Mouse (Mus musculus): Measurements from ENCODE around the gene Tmem270. TPM values are rescaled to one million over a fixed set of nuclear protein-coding genes. Genes with fewer than 3 reads are reported as not detected.

Tmem270 gene
- total RNA-seq, 2 experiments from 2014 or later = not detected

DNA sequence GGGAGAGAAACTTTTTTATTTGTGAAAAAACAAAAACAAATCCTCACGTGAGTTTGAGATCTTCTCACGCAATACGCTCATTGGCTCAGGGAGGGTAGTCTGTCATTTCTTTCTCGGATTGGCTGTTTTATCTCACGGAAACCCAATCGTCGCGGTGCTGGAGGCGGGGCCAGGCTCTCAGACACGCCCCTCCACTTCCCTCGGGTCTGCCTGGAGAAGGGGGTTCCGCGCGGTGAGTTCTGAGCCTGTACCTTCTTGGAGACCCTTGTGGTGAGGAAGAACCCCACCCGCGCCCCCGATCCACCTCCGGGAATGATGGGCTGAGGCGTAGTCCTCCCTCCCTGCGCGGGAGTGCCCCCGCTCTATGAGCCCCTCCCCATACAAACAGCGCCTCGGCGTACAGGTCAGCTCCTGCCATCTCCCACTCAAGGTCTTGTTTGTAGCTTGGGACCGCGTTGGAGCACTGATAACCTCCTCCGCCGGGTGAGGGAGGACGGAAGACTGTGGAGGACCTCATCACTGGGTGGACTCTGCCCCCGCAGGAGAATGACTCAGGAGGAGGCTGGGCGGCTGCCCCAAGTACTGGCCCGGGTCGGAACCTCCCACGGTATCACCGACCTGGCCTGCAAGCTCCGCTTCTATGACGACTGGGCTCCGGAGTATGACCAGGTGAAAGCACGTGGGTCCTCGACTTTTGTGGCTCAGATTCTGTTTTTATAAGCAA lies 25.8 kb upstream of the Tmem270 start, which contains the start of gene Mettl27:
TSS of gene Mettl27 (plus strand) at position 190 of the 724 bp plus-strand sequence.
- DNase-seq (ENCODE audit: extremely low spot score in 1 of 2, low spot score in 1 of 2) = peak; percentile 61 to 64

DNA sequence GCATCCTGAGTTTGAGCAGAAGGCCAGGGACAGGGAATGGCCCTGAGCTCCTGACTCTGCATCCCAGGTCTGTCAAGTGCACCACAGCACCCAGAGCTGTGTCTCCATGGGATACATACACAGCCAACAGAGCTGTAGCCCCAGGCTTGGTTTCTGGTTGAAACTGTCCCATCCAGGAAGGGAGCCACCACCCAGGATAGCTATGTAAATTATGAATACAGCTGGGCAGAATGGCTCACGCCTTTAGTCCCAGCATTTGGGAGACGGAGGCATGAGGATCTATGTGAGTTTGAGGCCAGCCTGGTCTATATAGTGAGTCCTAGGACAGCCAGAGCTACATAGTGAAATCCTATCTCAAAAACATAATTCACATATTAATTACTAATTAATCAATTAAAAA lies 23.5 kb upstream of the Tmem270 start:
- DNase-seq (ENCODE audit: extremely low spot score in 1 of 2, low spot score in 1 of 2) = no peak

DNA sequence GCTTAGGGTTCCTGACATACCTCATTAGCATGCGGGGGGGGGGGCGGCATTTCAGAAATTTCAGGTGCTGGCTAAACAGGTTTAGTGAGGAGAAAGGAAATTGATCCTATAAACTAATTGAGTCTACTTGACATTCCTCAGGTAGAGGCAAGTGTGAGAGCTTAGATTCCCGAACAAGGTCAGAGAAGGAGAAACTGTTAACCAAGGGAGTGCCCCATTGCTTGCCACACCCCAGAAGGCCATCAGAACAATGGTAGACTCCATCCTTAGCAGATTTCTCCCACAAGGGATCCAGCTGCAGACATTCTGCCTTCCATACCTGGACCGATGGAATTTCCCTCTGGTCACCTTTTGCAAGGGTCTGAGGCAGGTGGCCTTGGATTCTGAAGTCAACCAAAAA lies 20.2 kb upstream of the Tmem270 start:
- DNase-seq (ENCODE audit: extremely low spot score in 1 of 2, low spot score in 1 of 2) = no peak

DNA sequence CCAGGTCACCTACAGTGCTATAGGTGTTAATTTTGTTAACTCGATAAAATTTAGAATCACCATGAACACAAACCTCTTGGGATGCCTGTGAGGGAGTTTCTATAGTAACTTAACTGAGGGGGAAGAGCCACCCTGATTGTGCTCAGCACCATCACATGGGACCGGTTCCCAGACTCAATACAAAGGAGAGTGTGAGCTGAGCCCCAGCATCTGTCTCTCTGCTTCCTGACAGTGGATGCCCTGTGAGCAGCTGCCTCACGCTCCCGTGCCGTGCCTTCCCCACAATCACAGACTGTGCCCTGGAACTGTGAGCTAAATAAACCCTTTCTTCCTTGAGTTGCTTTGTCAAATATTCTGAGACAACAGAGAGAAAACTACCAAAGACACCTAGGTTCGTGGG lies 16.6 kb upstream of the Tmem270 start:
- no peak for DNase-seq (ENCODE audit: extremely low spot score in 1 of 2, low spot score in 1 of 2)

DNA sequence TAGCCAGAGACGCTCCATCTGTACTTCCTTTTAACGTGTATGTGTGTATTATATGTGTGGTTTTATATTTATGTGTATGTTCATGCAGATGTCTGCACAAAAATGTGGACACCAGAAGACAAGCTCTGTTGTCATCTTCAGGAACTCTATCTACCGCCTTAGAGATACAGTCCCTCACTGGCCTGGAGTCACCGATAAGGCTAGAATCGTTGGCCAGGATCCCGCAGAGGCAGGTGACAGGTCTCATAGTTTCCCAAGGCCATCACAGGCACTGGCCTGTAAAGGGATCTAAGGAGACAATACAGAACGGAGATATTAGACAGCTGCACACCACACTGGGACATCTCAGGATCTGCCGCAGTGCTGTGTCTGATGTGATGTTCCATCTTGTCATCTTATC lies 14.6 kb upstream of the Tmem270 start:
- DNase-seq (ENCODE audit: extremely low spot score in 1 of 2, low spot score in 1 of 2) = no peak

DNA sequence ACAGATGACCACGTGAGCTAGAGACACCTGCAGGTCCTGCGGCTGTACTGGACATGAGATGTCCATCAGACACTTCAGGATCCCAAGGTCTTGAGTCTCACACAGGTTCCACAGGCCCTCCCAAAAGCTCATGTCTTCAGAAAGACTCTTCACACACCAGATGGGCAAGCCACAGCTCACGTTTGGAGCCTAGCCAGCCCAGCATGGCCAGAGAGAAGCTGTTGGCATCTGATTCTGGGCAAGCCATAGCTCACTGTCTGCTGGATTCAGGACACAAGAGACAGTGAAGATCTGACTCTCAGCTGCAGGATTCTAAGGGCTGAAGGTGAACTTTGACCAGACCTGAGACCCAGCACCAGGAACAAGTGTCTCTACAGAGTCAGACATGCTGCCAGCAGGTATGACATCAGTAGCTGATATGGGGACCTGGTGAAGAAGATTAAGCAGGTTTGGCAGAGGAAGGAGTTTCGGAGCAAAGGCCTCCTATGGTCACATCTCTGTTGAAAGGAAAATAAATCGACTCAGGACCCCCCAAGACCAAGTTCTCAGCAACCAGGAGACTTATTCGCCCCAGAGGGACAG lies 13.7 kb upstream of the Tmem270 start:
- DNase-seq (ENCODE audit: extremely low spot score in 1 of 2, low spot score in 1 of 2) = no peak

DNA sequence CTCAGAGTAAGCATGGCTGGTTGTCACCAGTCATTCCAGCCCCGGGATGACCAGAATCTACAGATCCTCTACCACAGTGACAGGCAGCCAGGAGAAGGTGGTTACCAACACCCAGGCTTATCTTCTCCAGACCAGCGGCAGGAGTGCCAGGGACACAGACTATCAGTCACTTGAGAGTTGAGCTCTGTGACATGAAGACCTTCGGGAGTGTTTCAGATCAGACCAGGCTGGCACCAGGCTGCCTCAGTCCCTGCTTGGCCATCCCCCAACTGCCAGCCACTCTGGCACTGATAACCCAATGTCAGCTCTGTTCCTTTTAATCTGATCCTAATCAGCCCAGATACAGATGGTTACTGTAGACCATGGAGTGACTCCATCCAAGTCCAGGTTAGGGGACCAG lies 12.6 kb upstream of the Tmem270 start:
- DNase-seq (ENCODE audit: extremely low spot score in 1 of 2, low spot score in 1 of 2) = no peak

DNA sequence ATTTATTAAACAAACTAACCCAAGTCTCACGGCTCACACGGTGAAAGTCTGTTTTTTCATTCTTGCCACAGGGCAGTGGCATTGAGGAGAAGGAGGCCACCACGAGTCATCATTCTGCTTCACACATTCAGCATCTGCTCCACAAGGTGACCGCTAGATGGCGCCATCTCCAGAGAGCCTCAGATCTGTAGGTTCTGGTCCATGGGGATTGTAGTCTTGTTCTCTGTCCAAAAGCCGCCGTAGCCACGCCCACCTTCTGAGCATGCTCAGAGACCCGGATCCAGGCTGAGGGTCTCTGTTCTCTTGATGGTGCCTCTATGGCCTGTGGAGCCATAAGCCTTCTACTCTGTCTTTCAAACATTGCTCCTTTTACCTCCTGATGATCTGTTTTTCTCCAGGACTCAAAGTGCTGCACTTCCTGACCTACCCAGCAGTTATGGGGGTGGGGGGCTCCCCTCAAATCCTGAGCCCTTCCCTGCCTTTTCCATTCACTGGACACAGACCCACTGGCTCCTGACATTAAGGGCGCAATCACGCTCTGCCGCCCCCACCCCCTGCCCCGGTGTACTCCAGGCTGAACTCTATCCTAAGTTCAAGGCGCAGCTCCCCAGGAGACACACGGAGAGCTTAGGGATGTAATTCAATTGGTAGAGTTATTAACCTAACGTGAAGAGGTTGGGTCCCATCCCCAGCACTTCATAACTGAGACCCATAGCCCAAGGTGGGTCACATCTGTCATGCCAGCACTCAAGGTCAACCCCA lies 11.7 kb upstream of the Tmem270 start:
- DNase-seq (ENCODE audit: extremely low spot score in 1 of 2, low spot score in 1 of 2) = peak; percentile 16 to 58

DNA sequence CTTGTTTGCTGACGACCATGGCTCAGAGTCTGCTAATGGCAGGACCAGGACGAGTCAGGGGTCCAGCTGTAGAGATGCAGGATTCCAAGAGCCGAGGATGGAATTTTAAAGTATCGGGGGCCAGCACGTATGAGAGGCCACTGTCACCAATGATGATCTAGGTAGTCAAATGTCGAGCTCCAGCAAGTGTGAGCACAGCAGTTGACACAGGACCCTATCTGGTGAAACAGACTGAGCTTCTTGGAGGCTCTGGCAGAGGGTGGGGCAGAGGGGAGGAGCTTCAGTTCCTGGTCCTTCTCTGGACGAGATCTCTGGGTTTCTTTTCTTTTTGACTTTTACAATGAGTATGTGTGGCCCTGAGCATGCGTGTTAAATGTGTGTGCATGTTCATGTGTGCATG lies 8.8 kb upstream of the Tmem270 start, which contains the start of gene Cldn13:
TSS of gene Cldn13 (minus strand) at position 216 of the 400 bp plus-strand sequence.
- DNase-seq (ENCODE audit: extremely low spot score in 1 of 2, low spot score in 1 of 2) = no peak

DNA sequence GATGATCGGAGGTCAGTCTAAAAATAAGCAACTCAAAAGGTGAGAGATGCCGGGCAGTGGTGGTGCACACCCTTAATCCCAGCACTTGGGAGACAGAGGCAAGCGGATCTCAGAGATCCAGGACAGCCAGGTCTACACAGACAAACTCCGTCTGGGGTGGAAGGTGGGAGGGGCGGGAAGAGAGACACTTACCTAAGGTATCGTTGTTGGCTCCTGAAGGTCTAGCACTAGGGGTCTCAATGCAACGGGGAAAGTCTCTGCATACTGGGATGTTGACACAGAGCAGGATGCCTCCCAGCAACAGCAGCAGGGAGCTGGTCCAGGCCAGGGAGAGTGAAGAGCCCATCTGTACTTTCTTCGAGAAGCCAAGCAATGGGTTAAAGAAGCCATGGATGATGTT lies 8.0 kb upstream of the Tmem270 start:
- no peak for DNase-seq (ENCODE audit: extremely low spot score in 1 of 2, low spot score in 1 of 2)

DNA sequence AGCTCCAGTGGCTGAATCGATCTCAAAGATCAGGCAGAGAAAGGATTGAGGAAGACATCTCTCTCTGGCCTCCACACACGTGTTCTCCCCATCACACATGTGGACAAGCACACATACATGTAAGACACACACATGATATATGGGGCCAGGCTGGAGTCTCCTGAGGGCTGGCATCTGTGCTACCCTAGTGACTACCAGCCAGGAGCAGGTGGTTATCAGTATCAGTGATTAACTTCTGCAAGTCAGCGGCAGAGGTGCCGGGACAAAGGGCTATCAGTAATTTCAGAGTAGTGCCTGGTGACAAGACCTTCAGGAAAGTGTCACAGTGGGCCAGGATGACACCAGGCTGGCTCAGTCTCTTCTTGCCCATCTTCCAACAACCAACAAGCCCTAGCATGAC lies 7.2 kb upstream of the Tmem270 start:
- DNase-seq (ENCODE audit: extremely low spot score in 1 of 2, low spot score in 1 of 2) = no peak

DNA sequence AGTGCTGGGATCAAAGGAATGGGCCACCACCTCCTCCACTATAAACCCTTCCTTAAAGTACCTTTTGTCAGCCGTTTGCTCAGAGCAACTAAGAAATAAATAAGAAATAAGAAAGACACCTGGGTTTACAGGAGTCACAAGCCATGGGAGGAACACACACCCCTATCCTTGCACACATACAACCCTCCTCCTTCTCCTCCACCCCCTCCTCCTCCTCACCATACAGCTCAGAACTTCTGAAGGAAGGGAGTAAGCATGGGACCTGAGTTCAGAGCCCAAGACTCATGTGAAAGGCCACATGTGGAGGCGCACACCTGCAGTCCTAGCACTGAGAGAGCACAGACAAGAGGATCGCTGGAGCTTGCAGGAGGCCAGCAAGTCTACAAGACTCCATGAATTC lies 6.8 kb upstream of the Tmem270 start:
- DNase-seq (ENCODE audit: extremely low spot score in 1 of 2, low spot score in 1 of 2) = no peak

DNA sequence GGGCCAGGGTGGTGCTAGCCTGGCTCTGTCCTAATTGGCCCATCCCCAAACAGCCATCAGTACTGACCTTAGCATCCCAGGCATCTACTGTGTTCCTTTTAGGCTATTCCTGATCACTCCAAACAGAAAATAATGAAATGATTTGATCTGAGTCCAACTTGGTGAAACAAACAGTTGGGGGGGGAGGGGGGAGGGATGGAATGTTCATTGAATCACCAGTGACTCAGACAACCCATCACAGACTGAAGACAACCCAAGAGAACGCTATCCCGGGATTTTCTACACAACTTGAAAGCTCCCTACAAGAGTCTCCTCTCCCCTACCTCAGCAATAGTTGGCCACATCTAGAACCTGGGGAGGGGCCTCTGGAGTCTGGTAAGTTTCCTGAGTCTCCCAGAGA lies 5.4 kb upstream of the Tmem270 start:
- no peak for DNase-seq (ENCODE audit: extremely low spot score in 1 of 2, low spot score in 1 of 2)

DNA sequence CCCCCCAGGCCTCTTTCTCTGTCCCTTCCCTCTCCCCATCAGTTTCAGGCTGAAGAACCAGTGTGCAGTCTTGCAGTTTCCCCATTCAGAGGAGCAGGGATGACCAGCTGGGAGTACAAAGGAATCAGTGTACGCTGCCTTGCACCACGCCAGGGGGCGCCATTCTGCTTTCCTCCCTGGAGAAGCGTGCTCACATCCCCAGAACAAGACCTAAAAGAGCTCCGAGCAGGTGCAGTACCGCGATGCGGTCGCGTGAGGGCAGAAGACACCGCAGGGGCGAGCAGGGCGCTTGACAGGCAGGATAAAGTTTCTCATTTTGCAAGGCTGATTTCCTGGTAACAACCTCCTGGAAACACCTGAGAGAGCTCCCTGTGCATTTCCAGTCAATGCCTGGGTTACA lies 602 bp upstream of the Tmem270 start:
- peak; percentile 98 to 100 for DNase-seq (ENCODE audit: extremely low spot score in 1 of 2, low spot score in 1 of 2)

DNA sequence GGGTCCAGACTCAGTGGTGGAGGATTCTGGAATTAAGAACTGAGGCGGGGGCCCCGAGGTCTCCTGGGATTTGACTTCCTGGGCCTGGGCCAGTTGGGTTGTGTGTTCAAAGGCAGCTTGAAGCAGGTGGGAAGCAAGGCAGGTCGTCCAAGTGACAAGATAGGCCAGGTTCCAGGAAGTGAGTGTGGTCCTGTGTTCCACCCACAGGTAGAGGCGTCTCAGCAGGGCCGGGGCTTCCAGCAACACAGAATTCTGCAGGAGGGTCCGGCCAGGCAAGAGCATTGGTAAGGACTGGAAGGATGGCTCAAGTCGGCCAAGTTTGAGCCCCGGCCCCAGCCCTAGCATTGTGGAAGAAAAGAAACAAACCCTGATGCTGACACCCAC lies 4.9 kb downstream of the Tmem270 start:
- DNase-seq (ENCODE audit: extremely low spot score in 1 of 2, low spot score in 1 of 2) = no peak

DNA sequence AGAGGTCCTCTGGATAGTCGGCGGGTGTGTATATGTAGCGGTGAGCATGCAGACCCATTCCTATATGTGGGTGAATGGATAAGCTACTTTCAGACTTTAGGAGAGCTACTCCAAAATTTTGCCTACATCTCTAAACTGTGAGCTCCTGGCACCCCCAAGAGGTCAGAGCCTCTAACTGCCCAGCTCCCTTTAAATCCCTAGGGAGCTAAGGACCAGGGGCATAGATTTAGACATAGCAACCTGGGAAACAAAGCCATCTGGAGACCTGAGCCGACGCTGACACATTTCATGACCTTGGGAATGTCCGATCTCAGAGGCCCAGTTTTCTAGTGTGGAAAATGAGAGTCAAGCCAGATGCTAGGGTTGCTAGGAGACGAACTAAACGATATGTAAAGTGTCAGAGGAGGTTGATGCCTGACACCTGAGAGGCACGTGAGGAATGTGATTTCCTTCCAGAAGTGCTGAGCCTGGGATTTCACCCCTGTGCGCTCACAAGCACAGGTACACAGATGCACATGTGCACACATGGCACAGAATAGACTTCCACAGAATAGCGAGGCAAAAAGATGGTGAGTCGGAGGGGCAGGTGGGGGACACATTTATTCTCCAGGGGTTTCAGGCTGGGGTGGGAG lies 5.4 kb downstream of the Tmem270 start:
- peak in 1 of 2 experiments; percentile 23 for DNase-seq (ENCODE audit: extremely low spot score in 1 of 2, low spot score in 1 of 2)

DNA sequence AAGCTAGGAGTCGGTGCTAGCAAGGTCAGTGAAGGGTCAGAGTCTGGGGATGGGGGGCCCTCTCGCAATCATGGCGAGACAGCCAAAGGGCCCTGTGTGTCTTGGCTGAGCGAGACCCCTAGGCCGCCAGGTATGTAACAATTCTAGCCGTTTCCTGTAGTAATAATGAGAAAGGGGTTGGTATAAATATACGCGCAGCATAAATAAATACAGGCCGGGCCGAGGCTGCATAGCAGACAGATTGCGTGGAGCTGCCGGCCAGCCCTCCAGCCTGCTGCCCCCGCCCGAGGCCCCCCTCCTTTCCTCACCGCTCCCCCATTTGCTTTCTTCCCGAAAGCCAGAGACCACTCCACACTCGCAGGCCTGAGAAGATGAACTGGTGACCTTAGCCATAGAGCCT lies 8.9 kb downstream of the Tmem270 start:
- no peak for DNase-seq (ENCODE audit: extremely low spot score in 1 of 2, low spot score in 1 of 2)

DNA sequence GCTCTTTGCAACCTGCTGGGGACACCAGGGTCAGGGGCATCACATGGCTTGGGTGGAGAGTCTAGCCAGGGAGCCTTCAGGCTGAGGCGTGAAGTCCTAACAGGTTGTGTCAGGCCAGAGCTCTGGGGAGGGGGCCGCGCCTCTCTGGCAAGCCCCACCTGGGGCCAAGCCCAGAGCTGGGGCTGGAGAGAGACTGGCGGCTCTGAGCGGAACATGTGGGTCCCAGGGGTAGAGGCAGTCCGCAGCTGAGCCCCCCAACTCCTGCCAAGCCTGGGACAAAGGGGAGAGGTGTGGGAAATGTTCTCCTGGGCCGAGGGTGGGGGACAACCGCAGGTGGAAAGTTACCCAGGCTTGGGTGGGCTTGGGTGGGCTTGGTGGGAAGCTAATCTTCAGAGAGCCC lies 9.6 kb downstream of the Tmem270 start:
- no peak for DNase-seq (ENCODE audit: extremely low spot score in 1 of 2, low spot score in 1 of 2)

DNA sequence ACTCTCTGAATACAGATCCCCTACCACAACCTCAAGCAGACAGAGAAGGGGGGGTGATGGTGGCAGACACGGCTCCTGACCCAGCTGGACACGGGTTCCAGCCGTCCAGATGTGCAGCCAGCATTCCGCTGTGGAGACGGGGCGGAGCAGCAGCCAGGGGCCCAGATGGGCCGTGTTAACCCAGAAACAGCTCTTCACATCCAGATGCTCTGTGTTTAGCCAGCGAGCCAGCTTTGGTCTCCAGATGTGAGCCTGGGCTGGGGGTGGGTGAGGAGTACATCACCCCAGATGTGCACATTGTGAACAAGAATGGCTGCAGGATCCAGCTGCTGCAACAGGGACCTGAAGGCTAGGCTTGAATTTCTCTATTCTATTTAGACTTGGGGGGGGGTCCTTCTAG lies 11.2 kb downstream of the Tmem270 start:
- no peak for DNase-seq (ENCODE audit: extremely low spot score in 1 of 2, low spot score in 1 of 2)

DNA sequence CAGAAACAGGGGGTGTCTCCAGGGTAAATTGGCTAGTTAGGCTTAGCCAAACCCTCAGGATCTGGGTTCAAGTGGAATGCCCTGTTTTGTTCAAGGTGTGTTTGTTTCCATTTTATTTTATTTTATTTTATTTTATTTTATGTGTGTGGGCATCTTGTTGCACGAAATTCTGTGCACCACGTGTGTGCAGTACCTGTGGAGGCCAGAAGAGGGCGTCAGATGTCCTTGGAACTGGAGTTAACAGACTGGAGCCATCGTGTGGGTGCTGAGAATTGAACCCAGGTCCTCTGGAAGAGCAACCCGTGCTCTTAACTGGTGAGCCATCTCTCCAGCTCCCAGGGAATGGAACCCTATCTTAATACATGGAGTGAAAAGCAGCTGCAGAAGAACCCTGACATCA lies 13.8 kb downstream of the Tmem270 start:
- DNase-seq (ENCODE audit: extremely low spot score in 1 of 2, low spot score in 1 of 2) = no peak

DNA sequence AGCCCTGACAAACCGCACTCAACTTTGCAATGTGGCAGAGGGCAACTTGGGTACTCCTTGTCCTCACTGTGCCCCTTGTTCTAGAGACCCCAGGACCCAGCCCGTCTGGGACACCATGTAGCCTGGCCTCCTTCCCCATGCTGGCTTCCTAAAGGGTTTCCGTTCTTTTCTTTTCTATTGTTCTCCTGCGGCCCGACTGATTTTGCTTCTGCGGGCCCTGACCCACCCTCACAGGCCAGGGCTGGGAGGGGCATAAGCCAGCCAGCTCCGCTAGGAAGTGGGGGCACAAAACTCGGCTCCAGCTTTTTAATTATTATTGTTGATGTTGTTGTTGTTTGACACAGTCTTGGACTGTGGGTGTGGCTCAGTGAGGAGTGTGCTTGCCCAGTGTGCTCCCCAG lies 15.0 kb downstream of the Tmem270 start:
- no peak for DNase-seq (ENCODE audit: extremely low spot score in 1 of 2, low spot score in 1 of 2)
